Mouse (Mus musculus) urinary bladder, postnatal 25 days (tissue): Measurements from ENCODE around the gene Kcnma1.

ENCODE experiments used
- DNase-seq: peaks from one replicate; pipeline ENCODE4 v3.0.0; 2022; ENCODE audit warnings: low spot score

Kcnma1 gene

DNA sequence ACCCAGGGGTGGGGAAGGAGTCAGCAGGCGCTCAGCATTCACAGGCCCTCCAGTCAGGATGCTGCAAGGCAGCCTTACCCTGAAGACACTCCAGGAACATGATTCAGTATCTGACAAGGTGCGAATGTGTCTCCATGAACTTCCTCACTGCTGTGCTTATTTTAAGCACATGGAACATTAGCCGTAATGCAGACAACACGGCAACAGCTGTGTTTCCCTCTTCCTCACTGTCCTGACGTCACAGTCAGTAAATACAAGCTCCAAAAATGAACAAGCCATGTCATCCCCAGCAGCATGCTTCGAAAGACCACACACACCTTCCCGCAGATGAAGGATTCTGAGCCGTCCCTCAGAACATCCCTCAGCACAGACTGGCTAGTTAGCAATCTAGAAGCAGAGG is 47.8 kb downstream of the Kcnma1 start:
- no peak for DNase-seq

- no peak for DNase-seq
Observed at GRCm38 (mm10) chr14:23959061-23959460, 55.2 kb downstream of the Kcnma1 start.

DNA sequence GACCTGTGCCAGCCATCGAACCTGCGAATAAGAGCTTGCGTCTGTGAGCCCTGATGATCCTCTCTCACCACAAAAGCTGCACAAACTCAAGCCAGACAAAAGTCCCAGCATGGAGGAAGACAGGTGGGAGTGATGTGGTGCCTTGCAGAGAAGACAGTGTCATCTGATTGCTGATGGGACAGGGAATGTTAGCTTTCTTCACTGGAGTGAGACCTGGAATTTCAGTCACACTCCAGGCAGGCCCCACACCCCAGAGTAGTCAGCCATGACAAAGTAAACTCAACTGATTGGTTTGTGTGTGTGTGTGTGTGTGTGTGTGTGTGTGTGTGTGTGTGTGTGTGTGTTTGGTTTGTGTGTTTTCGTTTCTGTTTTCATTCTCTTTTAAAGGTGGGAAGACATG is 57.0 kb downstream of the Kcnma1 start:
- no peak for DNase-seq

DNA sequence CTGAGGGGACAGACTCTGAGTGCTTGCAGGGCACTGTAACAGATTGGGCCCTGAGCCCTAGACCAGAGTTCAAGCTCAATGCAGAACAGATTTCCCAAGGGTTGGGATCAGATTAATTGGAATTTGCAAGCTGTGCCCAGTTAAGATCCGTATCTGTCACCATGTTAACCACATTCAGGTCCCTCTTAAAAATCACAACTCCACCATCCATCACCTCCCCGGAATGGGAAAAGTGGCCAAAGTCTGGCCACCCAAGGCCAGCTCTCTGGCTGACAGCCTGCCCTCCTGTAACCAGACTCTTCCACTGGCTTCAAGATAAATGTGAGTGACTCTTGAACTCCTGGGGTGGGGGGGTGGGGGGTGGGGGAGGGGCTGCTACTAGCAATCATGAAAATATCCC is 70.4 kb downstream of the Kcnma1 start:
- no peak for DNase-seq

GRCm38 (mm10) chr14:23943152-23943551 is 71.1 kb downstream of the Kcnma1 start:
- DNase-seq: no peak

DNA sequence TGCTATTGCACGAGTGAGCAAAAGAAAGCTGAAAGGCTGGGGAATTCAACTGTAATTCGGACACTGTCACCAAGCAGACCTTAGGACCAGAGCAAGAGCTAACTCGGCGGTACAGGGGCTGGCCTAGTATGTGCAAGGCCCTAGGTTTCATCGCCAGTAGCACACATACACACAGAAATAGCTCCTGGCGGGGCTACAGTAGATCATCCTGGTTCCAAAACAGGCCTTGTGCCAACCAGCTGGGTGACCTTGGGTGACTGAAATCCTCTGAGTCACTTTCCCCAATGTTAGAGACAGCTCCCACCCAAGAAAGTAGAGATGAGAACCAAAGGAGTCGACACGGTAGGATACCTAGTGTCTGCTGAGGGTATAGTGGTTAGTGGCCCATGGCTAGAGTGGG is 72.2 kb downstream of the Kcnma1 start:
- no peak for DNase-seq

- no peak for DNase-seq
Observed at GRCm38 (mm10) chr14:23935016-23935415, 79.3 kb downstream of the Kcnma1 start.

DNA sequence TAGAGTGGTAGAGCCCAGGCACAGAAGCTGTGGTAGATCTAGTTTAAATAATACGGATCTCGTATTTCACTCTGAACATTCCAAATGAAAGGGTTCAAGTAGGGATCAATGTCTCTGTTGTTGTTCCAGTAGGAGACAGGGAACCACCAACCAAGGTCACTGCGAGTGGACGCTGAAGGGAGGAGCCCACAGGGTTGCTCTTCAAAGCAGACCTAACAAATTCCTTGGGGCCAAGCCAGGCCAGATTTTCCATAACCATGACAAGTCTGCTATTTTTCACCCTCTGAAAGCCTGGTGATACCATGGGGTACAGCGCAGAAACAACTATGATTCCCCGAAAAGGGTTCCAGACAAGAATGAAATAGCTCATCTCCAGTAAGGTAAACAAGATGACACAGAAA is 82.6 kb downstream of the Kcnma1 start:
- no peak for DNase-seq

GRCm38 (mm10) chr14:23929168-23929567 is 85.1 kb downstream of the Kcnma1 start:
- DNase-seq: no peak

DNA sequence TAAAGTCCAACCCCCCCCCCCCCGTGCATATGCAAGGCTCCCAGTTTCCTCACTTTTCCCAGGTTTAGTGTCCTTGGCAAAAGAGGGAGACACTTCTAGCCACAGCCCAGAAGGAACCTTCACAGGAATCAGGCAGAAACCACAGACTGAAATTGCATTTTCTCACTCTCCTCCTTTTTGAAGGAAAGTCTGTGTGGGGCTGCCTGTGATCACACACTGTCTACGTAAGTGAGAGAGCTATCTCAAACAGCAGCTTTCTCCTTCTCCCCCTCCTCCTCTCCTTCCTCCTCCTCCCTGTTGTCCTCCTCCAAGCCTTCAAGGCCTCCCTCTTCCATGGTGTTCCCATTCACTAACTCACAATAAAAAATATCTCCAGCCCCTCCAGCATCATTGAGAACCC is 90.9 kb downstream of the Kcnma1 start:
- no peak for DNase-seq

- no peak for DNase-seq
Observed at GRCm38 (mm10) chr14:23922755-23923154, 91.5 kb downstream of the Kcnma1 start.

DNA sequence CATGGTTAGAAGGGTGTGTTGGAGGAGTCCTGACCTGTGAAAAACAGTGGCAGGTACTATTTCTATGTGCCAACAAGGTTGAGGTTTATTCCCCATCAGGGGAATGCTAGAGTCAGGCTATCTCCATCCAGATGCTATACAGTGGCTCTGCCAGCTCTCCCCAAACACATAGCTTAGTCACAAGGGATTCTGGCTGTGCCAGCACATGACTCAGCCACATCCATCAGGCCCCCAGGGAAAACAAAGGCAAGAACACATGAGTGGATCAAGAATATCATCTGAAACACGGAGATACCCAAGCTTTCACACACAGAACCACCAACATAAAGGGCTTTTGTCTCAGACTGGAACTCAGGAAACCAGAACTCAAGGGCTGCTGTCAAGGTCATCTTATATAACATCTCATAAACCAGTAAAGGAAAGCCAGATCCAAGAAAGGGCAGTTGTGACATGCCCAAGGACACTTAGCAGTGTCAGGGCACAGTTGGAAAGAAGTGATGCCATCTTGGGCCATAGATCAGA is 103.1 kb downstream of the Kcnma1 start:
- no peak for DNase-seq

GRCm38 (mm10) chr14:23908564-23908963 is 105.7 kb downstream of the Kcnma1 start:
- no peak for DNase-seq

DNA sequence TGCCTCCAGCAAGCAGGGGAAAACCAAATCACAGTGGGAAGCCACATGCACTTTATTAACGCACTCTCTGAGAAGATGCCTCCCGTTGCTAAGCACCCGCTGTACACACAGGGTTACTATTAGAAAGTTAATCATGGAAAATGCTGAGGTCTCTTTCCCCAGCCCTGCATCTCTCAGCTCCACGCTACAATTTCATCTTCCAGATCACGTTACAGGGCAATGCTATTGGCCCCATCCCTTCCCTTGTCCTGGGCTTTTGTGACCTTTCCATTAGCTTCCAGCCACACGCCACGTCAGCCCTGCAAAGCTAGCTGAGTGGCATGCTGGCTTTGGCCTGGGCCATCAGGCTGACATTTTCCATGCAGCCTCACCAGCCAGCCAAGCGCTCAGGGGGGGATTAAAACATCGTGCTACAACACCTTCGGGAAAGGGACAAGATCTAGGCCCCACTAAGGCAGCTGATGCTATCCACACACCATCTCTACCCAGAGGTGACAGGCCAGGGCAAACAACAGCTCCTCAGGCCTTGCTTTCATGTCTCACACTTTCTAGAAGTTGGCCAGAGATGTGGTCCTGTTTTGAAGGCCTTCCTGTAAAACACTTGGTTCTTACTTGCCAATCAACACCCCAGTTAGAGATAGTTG is 111.5 kb downstream of the Kcnma1 start:
- no peak for DNase-seq

GRCm38 (mm10) chr14:23899462-23899861 is 114.8 kb downstream of the Kcnma1 start:
- no peak for DNase-seq

GRCm38 (mm10) chr14:23897815-23898214 is 116.5 kb downstream of the Kcnma1 start:
- DNase-seq: no peak

GRCm38 (mm10) chr14:23896036-23896435 is 118.3 kb downstream of the Kcnma1 start:
- no peak for DNase-seq

GRCm38 (mm10) chr14:23886112-23886511 is 128.2 kb downstream of the Kcnma1 start:
- no peak for DNase-seq

- peak; percentile 44 for DNase-seq
Observed at GRCm38 (mm10) chr14:23885539-23885938, 128.8 kb downstream of the Kcnma1 start.

GRCm38 (mm10) chr14:23885071-23885470 is 129.2 kb downstream of the Kcnma1 start:
- no peak for DNase-seq

- DNase-seq: no peak
Observed at GRCm38 (mm10) chr14:23882001-23882400, 132.3 kb downstream of the Kcnma1 start.

DNA sequence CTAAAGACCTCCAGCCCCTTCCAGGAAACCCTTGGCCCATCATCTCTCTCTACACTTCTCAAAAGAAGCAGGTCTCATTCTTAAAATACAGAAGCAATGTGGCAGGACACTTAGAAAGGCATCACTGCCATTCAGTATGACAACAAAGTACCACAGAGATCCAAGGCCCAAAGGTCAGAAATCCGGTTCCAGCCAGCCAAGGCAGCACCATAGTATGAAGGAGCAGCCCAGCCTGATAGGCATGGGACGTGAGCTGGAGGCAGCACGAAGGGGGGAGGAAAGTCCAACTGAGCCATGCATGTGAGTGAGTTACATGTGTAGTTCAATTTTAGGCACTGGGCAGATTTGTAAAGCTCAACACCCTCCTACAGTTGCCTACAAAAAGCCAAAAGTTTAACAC is 135.0 kb downstream of the Kcnma1 start:
- DNase-seq: no peak

GRCm38 (mm10) chr14:23877561-23877960 is 136.7 kb downstream of the Kcnma1 start:
- DNase-seq: no peak

GRCm38 (mm10) chr14:23874545-23874944 is 139.7 kb downstream of the Kcnma1 start:
- no peak for DNase-seq
